Mouse (Mus musculus) brain, embryonic 14.5 days (tissue): ENCODE measurements around the gene Med8. TPM values are rescaled to one million over a fixed set of nuclear protein-coding genes. Genes with fewer than 3 reads are reported as not detected.
A peak's percentile ranks its signal among the peaks of the same experiment; 100 is the strongest.

Experiments used
- DNase-seq: peaks from one replicate; pipeline ENCODE4 v3.0.0-alpha.2; 2011; ENCODE audit warnings: low read depth
- CTCF ChIP-seq: fragments of 200-500 bp; IDR thresholded peaks from 2 replicates; pipeline ENCODE4 v1.5.1; 2012; ENCODE audit warnings: inconsistent platforms, mild to moderate bottlenecking, moderate library complexity, borderline replicate concordance; ENCODE audit not compliant: insufficient read depth, insufficient read length; ENCODE audit errors: extremely low read depth
- POLR2A ChIP-seq: fragments of 200-500 bp; IDR thresholded peaks from 2 replicates; pipeline ENCODE4 v1.6.1; 2012; ENCODE audit warnings: mild to moderate bottlenecking, inconsistent platforms, borderline replicate concordance; ENCODE audit not compliant: poor library complexity, insufficient read depth, insufficient read length, severe bottlenecking; ENCODE audit errors: extremely low read depth
- polyA plus RNA-seq: library from polyadenylated mRNA; depleted of rRNA; stranded (reverse); fragments of >200 nt; gene quantifications from 2 replicates; pipeline ENCODE4 v1.2.3, GENCODE M21; 2012; rRNA removed

Gene Med8
- 83.4 and 95.1 TPM in 2 replicates for polyA plus RNA-seq

GRCm38 (mm10) chr4:118409142-118409900 is at the start of gene Med8, which contains the start of gene Szt2:
Med8 (plus strand) TSS chr4:118409337.
Szt2 (minus strand) TSS chr4:118409273.
- peak; percentile 96 for DNase-seq
- no peak for TF ChIP-seq CTCF
- TF ChIP-seq POLR2A, result peak; percentile 48; the same call in 1 of the 2 replicates

GRCm38 (mm10) chr4:118359896-118360720 is 49.0 kb upstream of the Med8 start:
- DNase-seq, result peak; percentile 89
- peak; percentile 39; the same call in 1 of the 2 replicates for TF ChIP-seq POLR2A
- no peak for TF ChIP-seq CTCF

- no peak for DNase-seq
- TF ChIP-seq CTCF, result no peak
- TF ChIP-seq POLR2A, result no peak
Observed at GRCm38 (mm10) chr4:118361451-118361850, 47.7 kb upstream of the Med8 start.

GRCm38 (mm10) chr4:118362879-118363278 is 46.3 kb upstream of the Med8 start:
- TF ChIP-seq POLR2A, result no peak
- TF ChIP-seq CTCF, result no peak
- DNase-seq, result no peak

- TF ChIP-seq POLR2A, result no peak
- no peak for TF ChIP-seq CTCF
- DNase-seq, result no peak
Observed at GRCm38 (mm10) chr4:118363985-118364384, 45.2 kb upstream of the Med8 start.

- no peak for DNase-seq
- TF ChIP-seq CTCF (no peak), POLR2A (no peak)
Observed at GRCm38 (mm10) chr4:118364641-118365040, 44.5 kb upstream of the Med8 start.

- no peak for DNase-seq
- TF ChIP-seq CTCF (no peak), POLR2A (no peak)
Observed at GRCm38 (mm10) chr4:118365991-118366390, 43.1 kb upstream of the Med8 start.

GRCm38 (mm10) chr4:118367551-118367950 is 41.6 kb upstream of the Med8 start:
- TF ChIP-seq POLR2A, result no peak
- no peak for TF ChIP-seq CTCF

GRCm38 (mm10) chr4:118368616-118369015 is 40.5 kb upstream of the Med8 start:
- no peak for DNase-seq
- no peak for TF ChIP-seq POLR2A
- TF ChIP-seq CTCF, result no peak

More at GRCm38 (mm10) chr4:118367551-118367950, 41.6 kb upstream of the Med8 start:
- DNase-seq, result no peak

- TF ChIP-seq POLR2A (no peak), CTCF (no peak)
- no peak for DNase-seq
Observed at GRCm38 (mm10) chr4:118371822-118372221, 37.3 kb upstream of the Med8 start.

- TF ChIP-seq POLR2A (no peak), CTCF (no peak)
- no peak for DNase-seq
Observed at GRCm38 (mm10) chr4:118375999-118376398, 33.1 kb upstream of the Med8 start.
